Mouse (Mus musculus): ENCODE results near the gene Irf8. TPM values are rescaled to one million over a fixed set of nuclear protein-coding genes. Genes with fewer than 3 reads are reported as not detected.

The Irf8 gene
- polyA plus RNA-seq (2012; rRNA removed): 3.3 and 4.2 TPM in 2 replicates
- polyA plus RNA-seq (2014; fragmentation: Nextera tagmentation; extraction: Ambion mirVana): 7.2 and 8.9 TPM in 2 replicates

DNA sequence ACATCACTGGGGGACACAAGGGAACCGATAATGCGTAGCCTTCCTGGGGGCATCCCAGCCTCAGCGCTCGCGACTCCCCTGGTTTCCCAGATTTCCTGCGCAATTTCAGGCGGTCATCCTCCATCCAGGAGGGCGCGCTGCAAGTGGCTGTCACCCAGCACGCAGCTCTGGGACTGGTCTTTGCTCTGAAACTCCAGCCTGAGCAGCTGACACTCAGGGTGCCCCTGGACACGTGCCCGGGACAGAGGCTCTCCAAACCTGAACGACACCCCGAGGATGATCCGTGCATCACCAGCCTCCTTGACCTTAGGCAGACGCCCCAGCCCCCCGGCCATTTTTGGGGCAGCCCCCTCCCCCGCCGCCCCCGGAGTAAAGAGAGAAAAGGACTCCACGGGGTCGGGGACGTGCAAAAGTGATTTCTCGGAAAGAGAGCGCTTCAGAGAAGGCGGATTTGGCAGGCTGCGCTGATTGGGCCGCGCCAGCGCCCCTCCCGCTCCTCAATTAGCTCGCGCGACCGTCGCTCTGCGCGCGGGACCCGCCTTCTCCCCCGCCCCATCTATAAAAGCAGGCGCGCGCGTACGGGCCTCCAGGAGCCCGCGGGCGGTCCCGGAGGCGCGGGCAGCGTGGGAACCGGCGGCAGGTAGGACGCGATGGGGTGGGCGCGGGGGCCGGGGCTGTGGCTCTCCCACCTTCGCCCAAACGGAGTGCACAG is at the start of gene Irf8:
TSS of gene Irf8 (plus strand) at position 589 of the 712 bp plus-strand sequence.
- no peak within 1 kb of the TSS for H3K27ac ChIP-seq
- no peak within 1 kb of the TSS for H3K9ac ChIP-seq (replicated peaks)
- no peak for TF ChIP-seq CTCF (IDR thresholded peaks at IDR 0.05; ENCODE audit: low read depth)
- no peak for TF ChIP-seq EP300 (IDR thresholded peaks at IDR 0.05; ENCODE audit: low read depth)
- peak within 1 kb of the TSS; percentile 61 for H3K4me2 ChIP-seq (ENCODE audit: low read depth)
- WGBS (ENCODE audit: insufficient replicate concordance): 1% methylated on average over 62 of the region's 62 CpGs
- ATAC-seq (ENCODE audit: insufficient read depth) (peak; percentile 79), DNase-seq (ENCODE audit: low read depth in 3 of 3, low spot score in 3 of 3) (peak in 2 of 3 experiments; percentile 37 to 40)
- no peaks in the 10 kb centered on the region for H3K36me3 ChIP-seq (replicated peaks; ENCODE audit: control insufficient read depth, insufficient read depth, low read depth)
- H3K27me3 ChIP-seq (ENCODE audit: control insufficient read depth, insufficient read depth, low read length): peaks cover 20% of the 10 kb centered on the region
- no peaks in the 10 kb centered on the region for H3K9me3 ChIP-seq (ENCODE audit: control insufficient read depth, low read length)
- H3K4me1 ChIP-seq (replicated peaks; ENCODE audit: control insufficient read depth in 2 of 2, insufficient read depth in 2 of 2, low read length in 1 of 2): no peaks in the 10 kb centered on the region
- peak within 1 kb of the TSS; percentile 44 to 52 for H3K4me3 ChIP-seq (ENCODE audit: insufficient read depth in 1 of 2, low read depth in 2 of 2, low read length in 2 of 2)

DNA sequence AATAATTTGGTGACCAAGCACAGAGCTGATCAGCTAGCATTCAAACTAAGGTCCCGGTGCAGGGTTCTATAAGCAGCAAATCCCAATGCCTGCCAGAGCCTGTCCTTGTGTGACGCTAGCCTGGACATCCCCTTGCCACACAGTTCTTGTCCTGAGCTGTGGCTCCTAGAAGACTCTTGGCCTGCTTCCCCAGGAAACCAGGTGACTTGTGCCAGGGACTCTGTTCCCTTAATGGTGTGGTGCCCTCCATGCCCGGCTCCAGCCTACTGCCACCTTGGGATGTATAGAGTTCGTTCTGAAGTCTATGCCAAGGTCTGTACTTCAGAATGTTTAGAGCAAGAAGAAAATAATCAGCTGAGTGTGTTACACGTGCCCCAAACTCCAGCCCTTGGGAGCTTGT is 49.6 kb upstream of the Irf8 start:
- H3K4me3 ChIP-seq (ENCODE audit: insufficient read depth in 1 of 2, low read depth in 2 of 2, low read length in 2 of 2): no peak overlapping the region
- H3K9ac ChIP-seq (replicated peaks): no peak overlapping the region
- H3K36me3 ChIP-seq (replicated peaks; ENCODE audit: control insufficient read depth, insufficient read depth, low read depth): no peaks in the 10 kb centered on the region
- H3K27me3 ChIP-seq (ENCODE audit: control insufficient read depth, insufficient read depth, low read length): no peaks in the 10 kb centered on the region
- H3K4me1 ChIP-seq (replicated peaks; ENCODE audit: control insufficient read depth in 2 of 2, insufficient read depth in 2 of 2, low read length in 1 of 2): no peaks in the 10 kb centered on the region
- H3K27ac ChIP-seq: no peak overlapping the region
- WGBS (ENCODE audit: insufficient replicate concordance): 57% methylated on average over 5 of the region's 5 CpGs
- no peak for TF ChIP-seq CTCF (IDR thresholded peaks at IDR 0.05; ENCODE audit: low read depth)
- no peak for TF ChIP-seq EP300 (IDR thresholded peaks at IDR 0.05; ENCODE audit: low read depth)
- H3K9me3 ChIP-seq (ENCODE audit: control insufficient read depth, low read length): no peaks in the 10 kb centered on the region
- ATAC-seq (ENCODE audit: insufficient read depth) (0 out of 2 replicates have a peak, but pooled peaks have one; percentile 2), DNase-seq (ENCODE audit: low read depth in 3 of 3, low spot score in 3 of 3) (no peak)
- H3K4me2 ChIP-seq (ENCODE audit: low read depth): no peak overlapping the region

DNA sequence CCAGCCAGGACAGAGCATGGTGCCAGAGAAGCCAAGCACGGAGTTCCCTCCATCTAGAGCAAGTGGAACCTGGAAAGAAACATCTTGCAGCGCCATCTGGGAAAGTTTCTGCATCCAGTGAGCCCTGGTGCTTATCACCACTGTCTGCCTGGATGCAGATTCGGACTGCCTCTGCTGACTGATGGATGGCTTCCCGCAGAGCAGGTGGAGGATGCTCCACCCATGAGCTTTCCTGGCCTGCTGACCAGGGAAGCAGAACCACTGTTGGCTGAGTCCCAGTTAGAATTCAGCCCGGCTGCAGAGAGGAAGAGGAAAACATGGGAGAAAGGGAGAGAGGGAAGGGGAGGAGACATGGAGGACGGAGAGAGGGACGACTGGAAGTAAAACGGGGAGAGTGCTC is 48.4 kb upstream of the Irf8 start:
- TF ChIP-seq EP300 (IDR thresholded peaks at IDR 0.05; ENCODE audit: low read depth): no peak
- no peak overlapping the region for H3K4me2 ChIP-seq (ENCODE audit: low read depth)
- H3K4me1 ChIP-seq (replicated peaks; ENCODE audit: control insufficient read depth in 2 of 2, insufficient read depth in 2 of 2, low read length in 1 of 2): peaks cover 0 to 4% of the 10 kb centered on the region in 2 experiments; a peak in 1 of 4 replicates
- ATAC-seq (ENCODE audit: insufficient read depth) (no peak), DNase-seq (ENCODE audit: low read depth in 3 of 3, low spot score in 3 of 3) (no peak)
- no peak overlapping the region for H3K27ac ChIP-seq
- H3K36me3 ChIP-seq (replicated peaks; ENCODE audit: control insufficient read depth, insufficient read depth, low read depth): no peaks in the 10 kb centered on the region
- H3K9me3 ChIP-seq (ENCODE audit: control insufficient read depth, low read length): no peaks in the 10 kb centered on the region
- WGBS (ENCODE audit: insufficient replicate concordance): 52% methylated on average over 8 of the region's 8 CpGs
- no peak overlapping the region for H3K9ac ChIP-seq (replicated peaks)
- H3K27me3 ChIP-seq (ENCODE audit: control insufficient read depth, insufficient read depth, low read length): no peaks in the 10 kb centered on the region
- no peak overlapping the region for H3K4me3 ChIP-seq (ENCODE audit: insufficient read depth in 1 of 2, low read depth in 2 of 2, low read length in 2 of 2)

DNA sequence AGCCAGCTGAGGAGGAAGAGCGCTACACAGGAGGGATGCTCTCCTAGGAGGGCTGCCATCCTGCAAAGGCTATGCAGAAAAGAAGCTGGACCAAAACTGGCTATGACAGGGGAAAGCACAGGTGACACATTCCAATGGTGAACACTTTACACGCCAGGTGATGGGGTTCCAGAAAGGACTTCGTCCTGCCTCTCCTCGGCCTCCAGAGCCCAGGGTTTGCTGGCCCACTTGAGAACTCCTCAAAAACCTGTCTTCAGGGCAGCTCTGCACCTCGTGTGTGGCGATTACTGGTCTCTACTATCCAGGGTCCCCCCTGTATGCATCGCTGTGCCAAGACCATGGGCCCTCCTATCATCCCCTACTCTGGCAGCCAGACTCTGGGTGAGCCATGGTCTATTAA is 47.6 kb upstream of the Irf8 start:
- Histone ChIP-seq H3K4me1 (replicated peaks; ENCODE audit: control insufficient read depth in 2 of 2, insufficient read depth in 2 of 2, low read length in 1 of 2) (peaks cover 0 to 4% of the 10 kb centered on the region in 2 experiments; a peak in 1 of 4 replicates), H3K27ac (no peak overlapping the region), H3K9me3 (ENCODE audit: control insufficient read depth, low read length) (no peaks in the 10 kb centered on the region), H3K4me3 (ENCODE audit: insufficient read depth in 1 of 2, low read depth in 2 of 2, low read length in 2 of 2) (no peak overlapping the region), H3K27me3 (ENCODE audit: control insufficient read depth, insufficient read depth, low read length) (no peaks in the 10 kb centered on the region), H3K36me3 (replicated peaks; ENCODE audit: control insufficient read depth, insufficient read depth, low read depth) (no peaks in the 10 kb centered on the region), H3K9ac (replicated peaks) (no peak overlapping the region), H3K4me2 (ENCODE audit: low read depth) (no peak overlapping the region)
- DNase-seq (ENCODE audit: low read depth in 3 of 3, low spot score in 3 of 3) (no peak), ATAC-seq (ENCODE audit: insufficient read depth) (no peak)
- 63% methylated on average over 7 of the region's 7 CpGs for WGBS (ENCODE audit: insufficient replicate concordance)
- TF ChIP-seq EP300 (IDR thresholded peaks at IDR 0.05; ENCODE audit: low read depth) (no peak), CTCF (IDR thresholded peaks at IDR 0.05; ENCODE audit: low read depth) (no peak)

DNA sequence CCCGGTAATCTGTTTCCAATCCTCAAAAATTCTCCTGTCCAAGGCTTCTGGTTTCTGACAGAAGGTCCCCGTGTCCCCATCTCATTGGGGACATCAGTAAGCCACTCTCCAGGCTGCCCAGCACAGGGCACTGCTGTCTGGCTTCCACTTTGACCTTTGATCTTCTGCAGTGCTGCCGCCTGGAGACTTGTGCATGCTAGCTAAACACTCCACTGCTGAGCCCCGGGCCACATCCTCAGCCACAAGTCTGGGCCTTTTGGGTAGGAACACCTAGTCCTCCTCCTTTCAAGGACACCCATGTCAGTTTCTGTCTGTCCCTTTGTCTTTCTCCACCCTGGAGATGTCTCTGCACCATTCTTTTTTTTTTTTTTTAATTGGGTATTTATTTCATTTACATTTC is 43.2 kb upstream of the Irf8 start:
- 73% methylated on average over 4 of the region's 4 CpGs for WGBS (ENCODE audit: insufficient replicate concordance)
- no peak overlapping the region for H3K27ac ChIP-seq
- H3K4me2 ChIP-seq (ENCODE audit: low read depth): no peak overlapping the region
- no peaks in the 10 kb centered on the region for H3K27me3 ChIP-seq (ENCODE audit: control insufficient read depth, insufficient read depth, low read length)
- H3K9me3 ChIP-seq (ENCODE audit: control insufficient read depth, low read length): no peaks in the 10 kb centered on the region
- no peak for DNase-seq (ENCODE audit: low read depth in 3 of 3, low spot score in 3 of 3)
- H3K4me3 ChIP-seq (ENCODE audit: insufficient read depth in 1 of 2, low read depth in 2 of 2, low read length in 2 of 2): no peak overlapping the region
- H3K36me3 ChIP-seq (replicated peaks; ENCODE audit: control insufficient read depth, insufficient read depth, low read depth): no peaks in the 10 kb centered on the region
- H3K9ac ChIP-seq (replicated peaks): no peak overlapping the region
- no peak for ATAC-seq (ENCODE audit: insufficient read depth)
- H3K4me1 ChIP-seq (replicated peaks; ENCODE audit: control insufficient read depth in 2 of 2, insufficient read depth in 2 of 2, low read length in 1 of 2): peaks cover 0 to 18% of the 10 kb centered on the region in 2 experiments; a peak in 1 of 4 replicates
- TF ChIP-seq EP300 (IDR thresholded peaks at IDR 0.05; ENCODE audit: low read depth): no peak
- TF ChIP-seq CTCF (IDR thresholded peaks at IDR 0.05; ENCODE audit: low read depth): no peak
